Mouse (Mus musculus) c-Kit-negative CD71-positive TER-119-positive erythroid progenitor cells, embryonic 14.5 days (primary cell): ENCODE results near the gene Dlst.

Experiments
- DNase-seq: peaks from one replicate; pipeline ENCODE4 v3.0.0-alpha.2; 2013; ENCODE audit warnings: low read depth, low spot score

Dlst gene

GRCm38 (mm10) chr12:85110698-85111592 is at the start of gene Dlst, which contains the start of gene Prox2:
TSS of gene Dlst (plus strand) at chr12:85110833.
TSS of gene Prox2 (minus strand) at chr12:85110759.
- peak; percentile 75 for DNase-seq

GRCm38 (mm10) chr12:85071043-85071442 is 39.6 kb upstream of the Dlst start:
- no peak for DNase-seq

- DNase-seq, result no peak
Observed at GRCm38 (mm10) chr12:85077100-85077499, 33.5 kb upstream of the Dlst start.

GRCm38 (mm10) chr12:85084257-85084656 is 26.4 kb upstream of the Dlst start:
- no peak for DNase-seq

GRCm38 (mm10) chr12:85084941-85085340 is 25.7 kb upstream of the Dlst start:
- DNase-seq, result no peak

GRCm38 (mm10) chr12:85087845-85088244 is 22.8 kb upstream of the Dlst start:
- no peak for DNase-seq

- DNase-seq, result no peak
Observed at GRCm38 (mm10) chr12:85091190-85091589, 19.4 kb upstream of the Dlst start.

- peak; percentile 68 for DNase-seq
Observed at GRCm38 (mm10) chr12:85092214-85092613, 18.4 kb upstream of the Dlst start.

- DNase-seq, result no peak
Observed at GRCm38 (mm10) chr12:85094010-85094409, 16.6 kb upstream of the Dlst start.

GRCm38 (mm10) chr12:85094706-85095105 is 15.9 kb upstream of the Dlst start:
- no peak for DNase-seq

GRCm38 (mm10) chr12:85095146-85095545 is 15.5 kb upstream of the Dlst start:
- no peak for DNase-seq

- DNase-seq, result no peak
Observed at GRCm38 (mm10) chr12:85095859-85096258, 14.8 kb upstream of the Dlst start.

GRCm38 (mm10) chr12:85101001-85101400 is 9.6 kb upstream of the Dlst start:
- DNase-seq, result no peak

GRCm38 (mm10) chr12:85101521-85102106 is 9.0 kb upstream of the Dlst start:
- no peak for DNase-seq

GRCm38 (mm10) chr12:85103096-85103495 is 7.5 kb upstream of the Dlst start:
- no peak for DNase-seq

GRCm38 (mm10) chr12:85104789-85105188 is 5.8 kb upstream of the Dlst start:
- DNase-seq, result no peak

GRCm38 (mm10) chr12:85106292-85106691 is 4.3 kb upstream of the Dlst start:
- DNase-seq, result no peak

GRCm38 (mm10) chr12:85108643-85109042 is 2.0 kb upstream of the Dlst start:
- no peak for DNase-seq

- no peak for DNase-seq
Observed at GRCm38 (mm10) chr12:85109426-85109825, 1.2 kb upstream of the Dlst start.

- DNase-seq, result peak; percentile 50
Observed at GRCm38 (mm10) chr12:85110011-85110697, 479 bp upstream of the Dlst start.

- no peak for DNase-seq
Observed at GRCm38 (mm10) chr12:85112550-85113251, 2.1 kb downstream of the Dlst start.

GRCm38 (mm10) chr12:85113337-85113736 is 2.7 kb downstream of the Dlst start:
- no peak for DNase-seq
